Mouse (Mus musculus) stomach, postnatal 0 days (tissue): ENCODE results near the gene Phlpp2. TPM values are rescaled to one million over a fixed set of nuclear protein-coding genes. Genes with fewer than 3 reads are reported as not detected.
A peak's percentile ranks its signal among the peaks of the same experiment; 100 is the strongest.
"Not testable (repeated sequence)": the region's sequence is repeated elsewhere in the genome, so short reads cannot be mapped to it uniquely, and the experiment has no call there.

Source experiments
- ATAC-seq: fragments of 200-750 bp; cut with Nextera tagmentation; 2 replicates; pipeline ENCODE4 v1.8.0; 2017; ENCODE audit not compliant: low FRiP score, low TSS enrichment
- DNase-seq: peaks from one replicate; pipeline ENCODE4 v3.0.0-alpha.2; 2016; ENCODE audit warnings: low spot score
- H3K27ac ChIP-seq: fragments of 300-500 bp; sonication (generic); replicated peaks from 2 replicates; pipeline ENCODE4 v1.5.1; 2014; ENCODE audit warnings: mild to moderate bottlenecking, control low read depth
- H3K27me3 ChIP-seq: fragments of 300-500 bp; sonication (generic); 2 replicates; pipeline ENCODE4 v1.6.1; 2014; ENCODE audit warnings: low read length; ENCODE audit not compliant: control insufficient read depth, insufficient read depth
- H3K36me3 ChIP-seq: fragments of 300-500 bp; sonication (generic); 2 replicates; pipeline ENCODE4 v1.6.1; 2014; ENCODE audit warnings: low read length, mixed read lengths; ENCODE audit not compliant: control insufficient read depth, insufficient read depth
- H3K4me1 ChIP-seq: fragments of 300-500 bp; sonication (generic); replicated peaks from 2 replicates; pipeline ENCODE4 v1.6.1; 2014; ENCODE audit warnings: antibody characterized with exemption; ENCODE audit not compliant: control insufficient read depth, insufficient read depth
- H3K4me2 ChIP-seq: fragments of 300-500 bp; sonication (generic); replicated peaks from 2 replicates; pipeline ENCODE4 v1.6.1; 2014; ENCODE audit warnings: low read depth, mild to moderate bottlenecking, control low read depth, moderate library complexity
- H3K4me3 ChIP-seq: fragments of 300-500 bp; sonication (generic); 2 replicates; pipeline ENCODE4 v1.5.1; 2014; ENCODE audit warnings: low read depth, low read length, control low read depth
- H3K9ac ChIP-seq: fragments of 300-500 bp; sonication (generic); 2 replicates; pipeline ENCODE4 v1.6.1; 2014; ENCODE audit warnings: mild to moderate bottlenecking, low read length, control low read depth, mixed read lengths
- H3K9me3 ChIP-seq: fragments of 300-500 bp; sonication (generic); 2 replicates; pipeline ENCODE4 v1.6.1; 2016; ENCODE audit warnings: low read length; ENCODE audit not compliant: control insufficient read depth
- CTCF ChIP-seq: IDR thresholded peaks from 2 replicates; pipeline ENCODE4 v1.5.1; 2016; ENCODE audit warnings: antibody characterized with exemption, low read depth, mild to moderate bottlenecking, moderate library complexity
- EP300 ChIP-seq: optimal IDR thresholded peaks from 2 replicates; pipeline ENCODE3; 2016; ENCODE audit warnings: antibody characterized with exemption
- WGBS: fragments of 180-500 bp; shearing (Covaris S2); extraction: QIAGEN DNeasy Blood & Tissue Kit; methylation state at CpG from one replicate; pipeline ENCODE4 v1.1.7; 2014; 5-methylcytosine and 5-hydroxymethylcytosine counted together
- polyA plus RNA-seq: library from polyadenylated mRNA; unstranded; fragments of >200 nt; fragmentation: Nextera tagmentation; extraction: Ambion mirVana; gene quantifications from 2 replicates; pipeline ENCODE4 v1.2.1, GENCODE M21; 2015

Phlpp2 gene
- polyA plus RNA-seq, 1 experiment from 2014 or later, result 0.81 TPM

- no peak overlapping the region for H3K4me2 ChIP-seq
- no peak overlapping the region for H3K4me3 ChIP-seq
- 0 out of 2 replicates have a peak, but pooled peaks cover 2% of the 10 kb centered on the region for H3K4me1 ChIP-seq
- TF ChIP-seq CTCF (no peak), EP300 (no peak)
- no peak overlapping the region for H3K27ac ChIP-seq
- no peak overlapping the region for H3K9ac ChIP-seq
- no peaks in the 10 kb centered on the region for H3K27me3 ChIP-seq
- ATAC-seq, result no peak
- H3K36me3 ChIP-seq, result peaks cover 3% of the 10 kb centered on the region; the same call in 1 of the 2 replicates
- WGBS, result 76% methylated on average over 5 of the region's 5 CpGs
- no peaks in the 10 kb centered on the region for H3K9me3 ChIP-seq
- no peak for DNase-seq
Measured at GRCm38 (mm10) chr8:109866690-109867089, 1.7 kb upstream of the Phlpp2 start.

- Histone ChIP-seq H3K36me3 (no peaks in the 10 kb centered on the region), H3K4me3 (peak overlapping the region; percentile 91), H3K9ac (peak overlapping the region; percentile 90), H3K27me3 (no peaks in the 10 kb centered on the region), H3K27ac (peak overlapping the region; percentile 88), H3K4me2 (peak overlapping the region; percentile 89), H3K4me1 (0 out of 2 replicates have a peak, but pooled peaks cover 2% of the 10 kb centered on the region), H3K9me3 (no peaks in the 10 kb centered on the region)
- DNase-seq (peak; percentile 66), ATAC-seq (peak; percentile 81)
- under 1% methylated on average over 52 of the region's 78 CpGs for WGBS
- TF ChIP-seq EP300 (no peak), CTCF (no peak)
Measured at GRCm38 (mm10) chr8:109868680-109869361, 479 bp downstream of the Phlpp2 start.

GRCm38 (mm10) chr8:109871056-109871455 lies 2.7 kb downstream of the Phlpp2 start:
- TF ChIP-seq CTCF, result no peak
- TF ChIP-seq EP300, result no peak
- no peaks in the 10 kb centered on the region for H3K27me3 ChIP-seq
- H3K4me1 ChIP-seq, result 0 out of 2 replicates have a peak, but pooled peaks cover 2% of the 10 kb centered on the region
- WGBS, result 70% methylated on average over 1 of the region's 1 CpGs
- no peaks in the 10 kb centered on the region for H3K36me3 ChIP-seq
- DNase-seq, result no peak
- no peak for ATAC-seq
- H3K9me3 ChIP-seq, result no peaks in the 10 kb centered on the region
- H3K4me3 ChIP-seq, result no peak overlapping the region
- no peak overlapping the region for H3K9ac ChIP-seq
- no peak overlapping the region for H3K4me2 ChIP-seq
- H3K27ac ChIP-seq, result no peak overlapping the region

GRCm38 (mm10) chr8:109873800-109874199 lies 5.5 kb downstream of the Phlpp2 start:
- H3K4me1 ChIP-seq, H3K27me3 ChIP-seq, ATAC-seq, H3K36me3 ChIP-seq, H3K27ac ChIP-seq, DNase-seq, H3K9me3 ChIP-seq, H3K9ac ChIP-seq, H3K4me2 ChIP-seq, H3K4me3 ChIP-seq: not testable (repeated sequence)
- 96% methylated on average over 3 of the region's 3 CpGs for WGBS

GRCm38 (mm10) chr8:109880012-109880662 lies 11.8 kb downstream of the Phlpp2 start:
- Histone ChIP-seq H3K9ac (no peak overlapping the region), H3K4me2 (no peak overlapping the region), H3K4me1 (no peaks in the 10 kb centered on the region), H3K36me3 (no peaks in the 10 kb centered on the region; the same call in 1 of the 2 replicates), H3K27ac (no peak overlapping the region), H3K4me3 (no peak overlapping the region), H3K9me3 (no peaks in the 10 kb centered on the region), H3K27me3 (no peaks in the 10 kb centered on the region)
- ATAC-seq, result no peak
- TF ChIP-seq EP300 (no peak), CTCF (no peak)
- no peak for DNase-seq
- 76% methylated on average over 5 of the region's 5 CpGs for WGBS

- Histone ChIP-seq H3K9me3 (no peaks in the 10 kb centered on the region), H3K4me2 (no peak overlapping the region), H3K27ac (no peak overlapping the region), H3K4me1 (no peaks in the 10 kb centered on the region), H3K27me3 (no peaks in the 10 kb centered on the region), H3K9ac (no peak overlapping the region), H3K4me3 (no peak overlapping the region), H3K36me3 (no peaks in the 10 kb centered on the region; the same call in 1 of the 2 replicates)
- DNase-seq (no peak), ATAC-seq (no peak)
- TF ChIP-seq CTCF (no peak), EP300 (no peak)
Measured at GRCm38 (mm10) chr8:109885294-109885693, 17.0 kb downstream of the Phlpp2 start.
